Mouse (Mus musculus): ENCODE measurements around the gene Serpinb8.

The Serpinb8 gene

GRCm38 (mm10) chr1:107642457-107643118 is 52.8 kb downstream of the Serpinb8 start:
- DNase-seq (ENCODE audit: low spot score in 2 of 2), result no peak

DNA sequence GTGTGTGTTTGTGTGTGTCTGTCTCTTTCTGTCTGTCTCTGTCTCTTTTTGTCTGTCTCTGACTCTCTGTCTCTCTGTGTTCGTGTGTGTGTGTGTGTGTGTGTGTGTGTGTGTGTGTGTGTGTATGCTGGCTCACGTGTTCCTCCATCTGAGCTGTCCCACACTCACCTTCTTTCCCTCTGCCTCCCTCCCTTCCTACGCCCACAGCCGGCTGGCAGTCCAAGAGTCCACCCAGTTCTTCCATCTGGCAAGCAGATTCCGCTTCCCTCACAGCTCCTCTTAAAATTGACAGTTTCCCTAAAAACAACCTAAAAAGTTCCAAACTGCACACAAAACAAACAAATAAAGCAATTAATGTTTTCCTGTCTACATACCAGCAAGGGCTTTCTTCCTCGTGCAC is 55.3 kb downstream of the Serpinb8 start:
- no peak for DNase-seq (ENCODE audit: low spot score in 2 of 2)

- DNase-seq (ENCODE audit: low spot score in 2 of 2), result no peak
Measured at GRCm38 (mm10) chr1:107657689-107658088, 67.9 kb downstream of the Serpinb8 start.

All from natural killer cell, adult 2 months (primary cell).